Mouse (Mus musculus) limb, embryonic 14.5 days (tissue): ENCODE measurements around the gene Palld. TPM values are rescaled to one million over a fixed set of nuclear protein-coding genes. Genes with fewer than 3 reads are reported as not detected.

Experiments
- ATAC-seq: fragments of 200-750 bp; cut with Nextera tagmentation; 2 replicates; pipeline ENCODE4 v1.8.0; 2017; ENCODE audit warnings: low read depth, moderate number of reproducible peaks, moderate TSS enrichment; ENCODE audit not compliant: low FRiP score
- DNase-seq: peaks from one replicate; pipeline ENCODE4 v3.0.0-alpha.2; 2015; ENCODE audit warnings: low spot score
- H3K27ac ChIP-seq: fragments of 300-500 bp; sonication (generic); replicated peaks from 2 replicates; pipeline ENCODE4 v1.5.1; 2014; ENCODE audit warnings: low read depth, mild to moderate bottlenecking, low read length, moderate library complexity, mixed read lengths
- H3K27me3 ChIP-seq: fragments of 300-500 bp; sonication (generic); 2 replicates; pipeline ENCODE4 v1.6.1; 2014; ENCODE audit warnings: low read length, mixed read lengths; ENCODE audit not compliant: control insufficient read depth, insufficient read depth
- H3K36me3 ChIP-seq: fragments of 300-500 bp; sonication (generic); 2 replicates; pipeline ENCODE4 v1.6.1; 2014; ENCODE audit warnings: mild to moderate bottlenecking, low read length, moderate library complexity, mixed read lengths; ENCODE audit not compliant: control insufficient read depth, insufficient read depth
- H3K4me1 ChIP-seq: fragments of 300-500 bp; sonication (generic); 2 replicates; pipeline ENCODE4 v1.6.1; 2014; ENCODE audit warnings: antibody characterized with exemption, low read length, mixed read lengths; ENCODE audit not compliant: control insufficient read depth, insufficient read depth
- H3K4me2 ChIP-seq: fragments of 300-500 bp; sonication (generic); replicated peaks from 2 replicates; pipeline ENCODE4 v1.6.1; 2014; ENCODE audit warnings: low read depth, mild to moderate bottlenecking, low read length, moderate library complexity; ENCODE audit not compliant: severe bottlenecking
- H3K4me3 ChIP-seq: fragments of 300-500 bp; sonication (generic); replicated peaks from 2 replicates; pipeline ENCODE4 v1.5.1; 2014; ENCODE audit warnings: low read length
- H3K9ac ChIP-seq: fragments of 300-500 bp; sonication (generic); 2 replicates; pipeline ENCODE4 v1.6.1; 2014; ENCODE audit warnings: mild to moderate bottlenecking, low read depth, low read length, moderate library complexity; ENCODE audit not compliant: severe bottlenecking
- H3K9me3 ChIP-seq: fragments of 300-500 bp; sonication (generic); 2 replicates; pipeline ENCODE4 v1.6.1; 2016; ENCODE audit warnings: low read length; ENCODE audit not compliant: control insufficient read depth
- POLR2A ChIP-seq: fragments of 200-500 bp; IDR thresholded peaks from 2 replicates; pipeline ENCODE4 v1.8.0; 2012; ENCODE audit warnings: inconsistent platforms, mild to moderate bottlenecking, moderate library complexity, borderline replicate concordance; ENCODE audit not compliant: insufficient read depth, insufficient read length; ENCODE audit errors: extremely low read depth
- WGBS: fragments of 180-500 bp; shearing (Covaris S2); extraction: QIAGEN DNeasy Blood & Tissue Kit; methylation state at CpG from one replicate; pipeline ENCODE4 v1.1.7; 2014; 5-methylcytosine and 5-hydroxymethylcytosine counted together
- polyA plus RNA-seq, 2 experiments: library from polyadenylated mRNA; depleted of rRNA in 1 of 2; stranded (reverse) in 1 of 2; unstranded in 1 of 2; fragments of >200 nt; fragmentation: Nextera tagmentation in 1 of 2; extraction: Ambion mirVana in 1 of 2; gene quantifications; 2 replicates each; pipeline versions ENCODE4 v1.2.1 to v1.2.3; 2012 to 2014

Gene Palld
- polyA plus RNA-seq (2012; rRNA removed) (61.4 and 62.4 TPM in 2 replicates), polyA plus RNA-seq (2014; fragmentation: Nextera tagmentation; extraction: Ambion mirVana) (99.0 and 111 TPM in 2 replicates)

- no peak within 1 kb of the TSS for H3K27ac ChIP-seq
- WGBS, result 81% methylated on average over 5 of the region's 5 CpGs
- DNase-seq (no peak), ATAC-seq (no peak)
- no peaks in the 10 kb centered on the region for H3K36me3 ChIP-seq
- H3K9me3 ChIP-seq, result no peaks in the 10 kb centered on the region
- H3K4me3 ChIP-seq, result no peak within 1 kb of the TSS
- no peaks in the 10 kb centered on the region for H3K4me1 ChIP-seq
- no peak within 1 kb of the TSS for H3K4me2 ChIP-seq
- TF ChIP-seq POLR2A, result no peak
- no peaks in the 10 kb centered on the region for H3K27me3 ChIP-seq
- no peak within 1 kb of the TSS for H3K9ac ChIP-seq
Observed at GRCm38 (mm10) chr8:61902521-61902920, at the start of gene Palld. Gene Palld, minus strand, starts transcription at chr8:61902690.

DNA sequence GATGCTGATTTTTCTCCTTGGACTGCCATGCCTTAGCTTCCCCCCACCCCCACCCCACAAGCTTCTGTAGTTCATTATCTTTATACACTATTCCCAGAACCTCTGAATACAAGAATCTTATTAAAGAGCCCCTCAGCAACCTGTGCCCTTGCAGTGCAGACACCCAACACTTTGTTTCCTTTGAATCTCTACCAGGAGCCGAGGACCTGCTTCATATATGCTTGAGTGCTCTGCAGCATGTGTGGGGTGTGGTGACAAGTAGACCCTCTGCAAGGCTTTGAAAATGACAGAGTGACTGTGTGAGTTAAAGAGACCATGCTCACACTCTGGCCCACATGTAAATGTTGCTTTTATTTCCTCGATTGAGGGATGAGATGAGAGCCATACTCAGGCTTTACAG lies 35.1 kb upstream of the Palld start:
- Histone ChIP-seq H3K27me3 (no peaks in the 10 kb centered on the region), H3K9ac (no peak overlapping the region), H3K36me3 (no peaks in the 10 kb centered on the region), H3K4me2 (no peak overlapping the region), H3K4me1 (no peaks in the 10 kb centered on the region), H3K4me3 (no peak overlapping the region), H3K9me3 (no peaks in the 10 kb centered on the region), H3K27ac (no peak overlapping the region)
- DNase-seq (no peak), ATAC-seq (no peak)
- 60% methylated on average over 2 of the region's 2 CpGs for WGBS
- no peak for TF ChIP-seq POLR2A

DNA sequence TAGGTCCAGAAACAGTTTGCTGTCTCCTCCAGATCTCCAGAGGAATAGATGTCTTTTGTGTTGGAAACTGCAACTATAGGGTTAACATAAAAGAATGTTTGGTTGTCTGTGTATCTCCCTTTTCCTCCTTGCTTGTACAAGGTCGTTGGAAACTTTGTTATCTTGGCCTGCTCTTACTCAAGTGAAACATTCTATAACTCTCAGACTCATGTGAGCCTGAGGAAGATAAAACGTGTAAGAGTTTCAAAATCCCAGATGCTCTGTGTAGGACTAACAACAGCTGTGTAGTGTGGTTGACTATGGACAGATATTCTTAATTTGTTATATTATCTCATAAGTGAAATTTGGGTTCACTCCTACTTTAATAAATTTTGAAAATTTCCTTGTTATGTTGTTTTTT lies 30.8 kb upstream of the Palld start:
- Histone ChIP-seq H3K9ac (no peak overlapping the region), H3K4me2 (no peak overlapping the region), H3K27ac (no peak overlapping the region), H3K27me3 (no peaks in the 10 kb centered on the region), H3K4me3 (no peak overlapping the region), H3K9me3 (no peaks in the 10 kb centered on the region), H3K4me1 (0 out of 2 replicates have a peak, but pooled peaks cover 2% of the 10 kb centered on the region), H3K36me3 (no peaks in the 10 kb centered on the region)
- DNase-seq (no peak), ATAC-seq (no peak)
- WGBS, result 27% methylated on average over 2 of the region's 2 CpGs
- TF ChIP-seq POLR2A, result no peak

DNA sequence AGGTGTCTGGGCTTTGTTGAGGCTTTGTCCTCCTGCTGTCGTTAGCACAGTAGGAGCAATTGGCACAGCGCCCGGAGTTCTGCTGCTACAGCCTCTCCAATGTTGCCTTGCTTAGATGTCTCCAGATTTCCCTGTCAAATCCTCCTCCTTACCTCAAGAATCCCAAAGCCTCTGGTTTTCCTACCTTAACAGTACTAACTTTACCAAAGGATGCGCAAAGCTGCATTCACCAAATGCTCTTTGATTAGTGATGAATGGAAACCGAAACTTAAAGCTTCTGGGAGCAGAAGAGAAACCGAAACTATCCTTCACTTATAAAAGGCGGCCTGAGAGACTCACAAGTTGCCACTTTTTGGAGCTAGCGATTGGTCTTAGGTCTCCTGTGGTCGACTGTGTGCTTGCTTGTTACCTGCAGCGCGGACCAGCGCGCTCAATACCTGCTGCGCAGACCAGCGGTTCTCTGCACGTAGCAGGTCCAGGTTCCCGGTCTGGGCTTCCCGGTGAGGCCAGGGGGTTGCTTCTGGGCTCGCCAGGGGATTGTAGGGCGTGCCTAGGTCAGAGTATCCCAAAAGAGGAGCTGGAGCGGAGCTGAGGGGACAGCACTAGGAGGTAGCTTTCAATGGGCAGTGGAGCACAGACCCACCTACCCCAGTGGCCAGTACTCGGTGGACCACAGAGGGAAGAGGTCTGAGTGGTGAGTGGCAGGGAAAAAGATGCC lies 25.4 kb upstream of the Palld start, which contains the start of gene Ddx60:
Gene Ddx60, plus strand, starts transcription at position 311 of the 718 bp plus-strand sequence.
- H3K27me3 ChIP-seq, result no peaks in the 10 kb centered on the region
- ATAC-seq (0 out of 2 replicates have a peak, but pooled peaks have one; percentile 19), DNase-seq (peak; percentile 82)
- WGBS, result 9% methylated on average over 22 of the region's 22 CpGs
- peak within 1 kb of the TSS; percentile 68 for H3K4me2 ChIP-seq
- no peak for TF ChIP-seq POLR2A
- peak within 1 kb of the TSS; percentile 49 for H3K4me3 ChIP-seq
- H3K27ac ChIP-seq, result no peak within 1 kb of the TSS
- 0 out of 2 replicates have a peak, but pooled peaks cover 4% of the 10 kb centered on the region for H3K4me1 ChIP-seq
- H3K9ac ChIP-seq, result peak within 1 kb of the TSS; percentile 56
- no peaks in the 10 kb centered on the region for H3K36me3 ChIP-seq
- H3K9me3 ChIP-seq, result no peaks in the 10 kb centered on the region

DNA sequence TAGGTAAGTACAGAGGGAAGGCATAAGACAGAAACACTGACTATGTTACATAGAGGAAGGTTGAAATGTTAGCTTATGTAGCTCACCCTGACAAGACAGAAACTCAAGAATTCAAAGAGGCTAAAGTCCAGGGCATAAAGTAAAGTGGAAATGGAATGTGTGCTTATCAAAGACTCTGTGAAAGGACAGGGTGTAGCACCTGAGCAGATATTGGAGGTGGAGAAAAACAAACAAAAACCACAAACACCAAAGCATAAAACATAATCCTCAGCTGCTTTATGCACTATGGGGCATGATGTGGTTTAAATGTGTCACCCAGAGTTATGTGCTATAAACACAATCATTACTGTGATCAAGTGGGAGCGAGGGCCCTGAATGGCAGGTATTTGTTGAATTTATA lies 22.0 kb upstream of the Palld start:
- TF ChIP-seq POLR2A, result no peak
- Histone ChIP-seq H3K27ac (no peak overlapping the region), H3K4me1 (0 out of 2 replicates have a peak, but pooled peaks cover 4% of the 10 kb centered on the region), H3K4me3 (no peak overlapping the region), H3K27me3 (no peaks in the 10 kb centered on the region), H3K9ac (no peak overlapping the region), H3K9me3 (no peaks in the 10 kb centered on the region), H3K36me3 (no peaks in the 10 kb centered on the region), H3K4me2 (no peak overlapping the region)
- WGBS, result 95% methylated on average over 1 of the region's 1 CpGs
- ATAC-seq (no peak), DNase-seq (no peak)
